Mouse (Mus musculus) hindbrain, embryonic 14.5 days (tissue): ENCODE data around the gene Zscan2. TPM values are rescaled to one million over a fixed set of nuclear protein-coding genes. Genes with fewer than 3 reads are reported as not detected.

Source experiments
- polyA plus RNA-seq: library from polyadenylated mRNA; unstranded; fragments of >200 nt; fragmentation: Nextera tagmentation; extraction: Ambion mirVana; gene quantifications from 2 replicates; pipeline ENCODE4 v1.2.1, GENCODE M21; 2014

The Zscan2 gene
- polyA plus RNA-seq, 1 experiment from 2014 or later = 4.4 TPM

Other genes starting within 250 kb of the Zscan2 start
- gene Crtc3, start 172.0 kb upstream of the Zscan2 start, polyA plus RNA-seq = 14.4 and 16.8 TPM in 2 replicates
- gene Iqgap1, start 34.9 kb upstream of the Zscan2 start, polyA plus RNA-seq = 19.6 and 24.7 TPM in 2 replicates
- 31.7 and 32.3 TPM in 2 replicates for gene Wdr73, start 40.3 kb downstream of the Zscan2 start, polyA plus RNA-seq
- 8.7 and 10.6 TPM in 2 replicates for gene Nmb, start 44.2 kb downstream of the Zscan2 start, polyA plus RNA-seq
- 147 and 156 TPM in 2 replicates for gene Sec11a, start 86.9 kb downstream of the Zscan2 start, polyA plus RNA-seq
- 10.4 and 12.3 TPM in 2 replicates for gene Zfp592, start 132.8 kb downstream of the Zscan2 start, polyA plus RNA-seq
- gene Alpk3, start 196.7 kb downstream of the Zscan2 start, polyA plus RNA-seq = 0.16 and 0.17 TPM in 2 replicates